Mouse (Mus musculus) cerebellum, adult 2 months (tissue): Measurements from ENCODE around the gene Pdxdc1.

Experiments
- CTCF ChIP-seq: fragments of 200-500 bp; IDR thresholded peaks from 2 replicates; pipeline ENCODE4 v1.5.1; 2011; ENCODE audit warnings: low read depth, mild to moderate bottlenecking, control low read depth, low read length, moderate library complexity, borderline replicate concordance; ENCODE audit not compliant: insufficient read depth
- POLR2A ChIP-seq: fragments of 200-500 bp; IDR thresholded peaks from 2 replicates; pipeline ENCODE4 v1.6.1; 2011; ENCODE audit warnings: low read length, control low read depth, borderline replicate concordance; ENCODE audit not compliant: insufficient read depth

DNA sequence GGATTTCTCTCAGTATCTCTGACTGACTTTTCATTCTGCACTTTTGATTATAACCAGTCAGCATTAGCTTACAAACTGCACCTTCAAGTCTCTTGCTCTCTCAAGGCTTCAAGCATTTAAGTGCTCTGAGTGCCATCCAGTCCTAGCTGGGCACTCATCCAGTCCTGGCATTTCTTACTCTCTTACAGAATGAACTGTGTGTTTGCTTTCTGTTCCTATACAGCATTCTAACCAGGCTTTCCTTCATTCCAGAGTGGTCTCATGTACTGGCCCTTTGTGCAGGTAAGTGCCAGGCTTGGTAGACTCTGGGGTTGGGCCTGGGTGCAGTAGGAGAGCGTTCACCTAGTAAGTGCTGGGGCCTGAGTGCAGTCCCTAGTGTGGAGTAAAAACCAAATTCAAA, 43.4 kb upstream of the Pdxdc1 start:
- TF ChIP-seq CTCF (no peak), POLR2A (no peak)
